Mouse (Mus musculus) kidney, postnatal 4 days (tissue): Measurements from ENCODE around the gene Peak1.
A peak's percentile ranks its signal among the peaks of the same experiment; 100 is the strongest.

Experiments used
- DNase-seq, 2 experiments: peaks; one replicate each; pipeline ENCODE4 v3.0.0; 2021; ENCODE audit warnings: mixed read lengths in 2 of 2

Peak1 gene

DNA sequence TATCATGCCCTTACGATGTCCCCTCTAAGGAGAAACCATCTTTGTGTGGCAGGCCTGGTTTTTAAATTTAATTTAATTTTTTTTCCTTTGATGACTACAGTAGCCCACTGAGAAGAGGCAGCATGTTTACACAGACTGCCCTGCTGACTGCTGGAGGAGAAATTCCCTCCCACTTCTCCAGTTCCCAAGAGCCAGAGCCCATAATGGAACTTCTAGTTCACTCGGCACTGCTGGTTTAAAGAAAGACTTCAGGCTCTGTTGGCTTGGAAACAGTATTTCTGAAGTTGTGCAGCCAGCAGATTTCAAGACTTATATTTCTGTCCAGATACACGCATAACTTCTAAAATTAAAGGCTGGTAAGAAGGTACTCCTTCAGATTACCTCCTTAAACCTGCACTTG lies 175.2 kb downstream of the Peak1 start:
- no peak for DNase-seq

DNA sequence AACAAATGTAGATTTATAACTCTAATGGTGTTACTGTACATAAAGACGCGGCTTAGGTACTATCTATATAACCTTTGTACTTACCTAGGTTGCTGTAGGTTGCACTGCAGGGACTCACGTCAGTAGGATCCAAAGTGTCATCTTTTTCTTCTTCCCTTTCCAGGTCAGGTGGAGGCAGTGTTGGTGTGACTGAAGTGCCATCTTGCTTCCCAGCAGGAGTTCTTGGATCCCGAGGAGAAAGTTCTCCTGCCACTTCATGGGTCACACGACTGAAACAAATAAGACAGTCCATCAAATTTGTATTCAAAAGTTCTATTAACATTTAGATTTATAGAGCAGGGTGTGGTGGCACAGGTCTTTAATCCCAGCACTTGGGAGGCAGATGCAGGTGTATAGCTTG lies 176.8 kb downstream of the Peak1 start:
- DNase-seq, result no peak

DNA sequence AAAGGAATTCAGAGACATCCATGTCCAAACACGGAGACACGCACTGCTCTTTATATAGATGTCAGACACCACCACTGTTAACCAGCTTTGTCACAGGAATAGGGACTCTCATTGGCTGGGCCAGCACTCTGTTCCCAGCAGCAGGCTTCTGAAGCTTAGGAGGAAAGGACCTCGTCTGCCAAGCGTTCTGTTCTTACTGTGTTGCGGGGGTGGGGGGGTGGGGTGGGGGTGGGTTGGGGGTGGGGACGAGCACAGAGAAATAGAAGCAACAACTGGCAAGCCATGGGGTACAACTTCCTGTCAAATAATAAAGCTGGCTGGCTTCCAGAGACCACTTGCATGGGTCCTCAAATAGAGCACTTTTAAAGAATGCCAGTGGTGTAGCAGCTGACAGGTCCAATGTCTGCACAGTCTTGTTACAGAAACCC lies 182.0 kb downstream of the Peak1 start:
- DNase-seq, result no peak

DNA sequence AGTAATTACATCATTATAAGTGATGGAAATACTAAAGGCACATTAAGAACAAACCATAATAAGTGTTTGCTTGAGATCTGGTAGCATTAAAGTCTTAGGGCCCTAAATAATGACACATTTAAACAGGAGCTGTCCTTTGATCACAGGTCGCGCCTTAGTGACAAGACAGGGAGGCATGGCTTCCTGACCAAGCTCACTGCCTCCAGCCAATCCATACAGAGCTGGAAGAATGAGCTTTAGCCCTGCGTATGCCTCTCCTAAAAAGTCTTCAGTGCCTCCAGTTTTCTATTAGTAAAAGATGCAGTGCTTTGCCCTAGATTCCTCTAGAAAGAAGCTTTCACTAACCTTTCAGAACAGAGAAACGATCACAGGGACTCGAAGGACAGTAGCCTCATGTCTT lies 182.6 kb downstream of the Peak1 start:
- DNase-seq, result no peak

DNA sequence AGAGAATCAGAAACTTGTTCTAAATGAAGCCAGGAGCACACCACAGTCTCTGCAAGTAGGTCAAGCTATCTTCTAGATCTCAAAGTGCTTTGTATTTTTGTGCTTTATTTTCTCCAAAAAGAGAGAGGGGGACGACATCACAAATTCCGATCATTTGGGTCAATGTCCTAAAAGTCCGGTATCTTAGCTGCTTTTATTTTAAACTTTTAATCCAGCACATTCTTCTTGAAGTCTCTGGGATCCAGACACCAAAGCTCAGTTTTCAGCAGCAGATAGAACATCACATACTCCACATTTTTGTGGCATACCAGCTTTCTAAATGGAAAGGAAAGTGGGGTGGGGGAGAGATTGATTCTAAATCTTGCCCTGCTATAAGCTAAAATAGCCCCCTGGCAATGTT lies 183.3 kb downstream of the Peak1 start:
- no peak for DNase-seq

DNA sequence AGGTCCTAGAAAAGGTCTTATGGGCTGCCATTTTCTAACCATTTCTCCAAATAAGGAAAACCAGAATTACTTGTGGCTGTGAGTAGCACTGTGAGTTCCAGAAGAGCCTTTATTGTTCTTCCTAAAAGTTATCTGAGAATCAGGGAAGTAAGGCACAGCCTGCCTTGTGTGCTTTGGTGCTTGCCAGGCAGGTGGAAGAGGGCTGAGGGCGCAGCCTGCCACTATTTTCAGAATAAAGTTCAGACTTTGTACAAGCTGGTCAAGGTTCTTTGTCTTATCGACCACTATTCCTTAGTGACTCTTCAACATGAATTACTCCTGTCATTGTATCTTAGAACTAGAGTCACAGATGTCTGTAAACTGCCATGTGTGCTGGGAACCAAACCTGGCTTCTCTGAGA lies 184.6 kb downstream of the Peak1 start:
- no peak for DNase-seq

DNA sequence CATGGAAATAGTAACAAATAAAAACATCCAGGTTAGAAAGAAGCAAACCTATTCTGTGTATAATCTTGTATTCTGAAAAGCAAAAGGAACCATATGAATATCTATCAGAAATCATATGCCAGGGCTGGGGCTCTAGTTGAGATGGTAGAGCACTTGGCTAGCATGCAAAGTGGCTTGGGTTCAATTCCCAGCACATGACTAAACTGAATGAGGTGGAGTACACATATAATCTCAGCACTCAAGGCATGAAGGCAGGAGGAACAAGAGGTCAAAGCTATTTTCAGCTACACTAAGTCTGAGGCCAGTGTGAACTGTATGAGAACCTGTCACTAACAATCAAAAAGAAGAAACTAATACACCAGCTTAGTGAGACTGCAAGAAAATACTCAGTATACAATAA lies 187.0 kb downstream of the Peak1 start:
- no peak for DNase-seq

DNA sequence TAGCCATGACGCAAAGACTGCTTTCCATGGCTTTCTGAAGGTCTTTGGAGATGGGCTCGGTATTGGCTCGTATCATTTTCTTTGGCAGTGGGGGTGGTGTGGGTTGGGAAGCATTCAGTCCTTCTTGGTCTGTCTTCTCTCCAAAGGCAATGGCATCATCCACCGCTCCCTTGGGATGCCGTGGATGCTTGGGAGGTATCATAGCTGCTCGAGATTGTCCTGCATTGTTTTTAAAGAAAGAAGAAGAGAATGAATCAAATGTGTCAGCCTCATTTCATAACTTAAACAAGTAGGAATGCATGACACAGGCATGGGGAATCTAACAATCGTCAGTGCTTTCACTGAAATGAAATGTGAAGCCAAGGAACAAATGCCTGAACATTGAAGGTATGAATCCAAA lies 190.2 kb downstream of the Peak1 start:
- no peak for DNase-seq

DNA sequence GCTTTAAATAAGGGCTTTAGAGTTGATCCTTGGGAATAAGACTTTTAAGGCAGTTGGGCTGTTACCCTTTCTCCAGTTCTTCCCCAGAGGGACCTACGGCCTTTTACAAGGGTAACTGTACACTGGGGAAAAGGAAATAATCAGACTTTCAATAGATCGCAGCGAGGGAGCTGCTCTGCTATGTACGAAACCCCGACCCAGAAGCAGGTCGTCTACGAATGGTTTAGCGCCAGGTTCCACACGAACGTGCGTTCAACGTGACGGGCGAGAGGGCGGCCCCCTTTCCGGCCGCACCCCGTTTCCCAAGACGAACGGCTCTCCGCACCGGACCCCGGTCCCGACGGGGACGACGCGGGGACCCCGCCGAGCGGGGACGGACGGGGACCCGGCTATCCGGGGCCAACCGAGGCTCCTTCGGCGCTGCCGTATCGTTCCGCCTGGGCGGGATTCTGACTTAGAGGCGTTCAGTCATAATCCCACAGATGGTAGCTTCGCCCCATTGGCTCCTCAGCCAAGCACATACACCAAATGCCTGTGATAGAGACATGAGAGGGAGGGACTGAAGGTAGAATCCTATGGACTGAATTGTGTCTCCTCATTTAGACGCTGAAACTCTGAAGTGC lies 194.3 kb downstream of the Peak1 start:
- DNase-seq, result peak; percentile 68 to 69

DNA sequence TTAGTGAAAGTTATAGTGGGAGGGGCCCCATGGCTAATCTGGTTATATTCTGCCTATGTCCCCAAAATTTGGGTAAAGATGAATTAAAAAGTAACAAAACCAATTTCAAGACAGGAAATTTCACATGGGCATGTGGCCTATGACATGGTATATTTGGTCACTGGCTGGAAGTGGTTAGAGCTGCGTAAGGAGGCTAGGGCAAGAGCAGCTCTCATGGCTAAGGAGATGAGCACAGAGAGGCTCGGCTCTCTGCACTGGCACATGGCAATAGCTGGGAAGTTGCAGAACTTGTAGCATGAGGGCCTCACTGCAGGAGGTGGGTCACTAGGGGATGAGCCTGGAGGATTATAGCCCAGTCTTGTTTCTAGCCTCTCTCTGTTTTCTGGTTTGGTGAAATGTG lies 199.0 kb downstream of the Peak1 start:
- DNase-seq, result no peak

DNA sequence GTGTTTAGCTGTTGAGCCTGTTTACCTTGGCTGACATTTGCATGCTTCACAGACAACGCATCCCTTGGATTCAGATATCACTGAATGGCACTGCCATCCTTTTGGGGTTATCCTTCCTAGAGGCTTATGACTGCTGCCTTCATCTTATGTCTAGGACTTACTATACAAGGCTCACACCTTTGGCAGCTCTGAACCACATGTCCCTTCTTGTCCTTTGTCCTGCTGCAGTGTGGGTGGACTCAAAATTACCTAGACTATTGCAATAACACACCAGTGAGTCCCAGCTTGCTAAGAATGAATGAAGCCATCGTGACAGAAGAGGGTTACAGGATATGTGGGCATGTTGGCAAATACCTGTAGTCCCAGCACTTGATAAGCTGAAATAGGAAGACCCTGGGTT lies 199.8 kb downstream of the Peak1 start:
- no peak for DNase-seq

DNA sequence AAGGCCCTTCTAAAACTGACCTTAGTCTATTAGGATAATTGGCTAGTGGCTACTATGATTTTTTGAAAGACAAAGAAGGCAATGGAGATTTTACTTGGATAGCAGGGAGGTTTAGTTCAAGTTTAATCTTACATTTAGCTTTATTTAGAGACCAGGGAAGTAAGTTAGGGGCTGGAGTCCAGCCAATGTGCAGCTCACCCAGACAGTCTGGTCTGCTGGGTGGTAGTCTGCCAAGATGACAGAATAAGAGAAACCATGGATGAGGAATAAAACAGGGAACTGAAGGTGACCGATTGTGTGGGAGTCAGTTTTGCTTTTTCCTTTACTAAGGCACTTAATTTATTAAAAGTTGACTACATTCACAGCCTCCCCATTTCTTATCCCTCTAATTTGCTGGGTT lies 200.5 kb downstream of the Peak1 start:
- no peak for DNase-seq

DNA sequence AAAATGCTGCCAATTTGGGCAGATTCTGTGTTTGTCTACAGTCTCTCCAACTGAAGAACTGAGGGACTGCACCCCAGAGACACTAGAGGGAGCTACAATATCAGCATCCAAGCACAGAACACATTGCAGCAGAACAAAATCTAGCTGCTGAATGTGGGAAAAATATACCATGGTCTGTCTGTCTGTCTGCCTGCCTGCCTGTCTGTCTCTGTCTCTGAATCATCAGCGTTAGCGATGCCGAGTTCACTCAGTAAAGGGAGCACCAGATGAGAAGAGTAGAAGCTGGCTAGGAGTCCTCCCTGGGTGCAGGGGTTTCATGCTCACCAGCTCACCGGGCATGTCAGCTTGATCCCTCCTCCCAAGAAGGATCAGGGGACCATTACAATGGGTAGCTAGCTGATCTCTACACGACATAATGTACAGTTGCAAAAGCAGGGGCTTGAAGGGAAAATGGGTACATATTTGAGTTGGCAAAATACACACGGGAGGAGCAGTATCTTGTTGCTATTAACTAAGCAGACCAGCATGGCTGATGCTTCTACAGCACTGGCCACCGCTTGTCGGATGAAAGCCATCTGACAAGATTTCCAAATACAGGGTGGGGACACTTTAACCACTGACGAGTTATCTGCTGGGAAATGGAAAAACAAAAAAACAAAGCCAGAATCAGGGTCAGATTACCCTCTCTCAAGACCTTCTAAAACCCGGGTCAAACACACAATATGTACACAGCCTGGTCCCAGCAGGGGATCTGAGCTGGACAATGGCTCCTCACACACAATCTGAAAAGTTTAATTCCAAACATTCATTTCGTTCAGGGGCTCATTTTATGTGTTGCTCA lies 204.2 kb downstream of the Peak1 start:
- DNase-seq, result peak; percentile 47 to 65

DNA sequence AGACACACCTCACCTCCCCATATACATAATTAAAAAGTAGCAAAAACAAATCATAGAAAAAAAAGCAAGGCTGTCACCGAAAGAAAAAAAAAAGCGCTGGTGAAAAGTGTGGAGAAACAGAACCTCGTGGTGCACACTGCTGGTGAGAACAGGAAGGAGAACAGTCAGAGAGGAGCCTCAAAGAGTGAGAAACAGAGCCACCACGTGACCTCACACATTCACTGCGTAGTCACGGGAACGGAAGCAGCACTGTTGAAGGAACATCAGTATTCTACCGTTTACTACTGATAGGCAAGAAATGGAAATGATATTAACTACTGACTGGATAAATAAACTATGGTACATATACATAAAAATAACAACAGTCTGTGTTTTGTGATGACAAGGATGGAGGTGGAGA lies 209.1 kb downstream of the Peak1 start:
- DNase-seq, result no peak

DNA sequence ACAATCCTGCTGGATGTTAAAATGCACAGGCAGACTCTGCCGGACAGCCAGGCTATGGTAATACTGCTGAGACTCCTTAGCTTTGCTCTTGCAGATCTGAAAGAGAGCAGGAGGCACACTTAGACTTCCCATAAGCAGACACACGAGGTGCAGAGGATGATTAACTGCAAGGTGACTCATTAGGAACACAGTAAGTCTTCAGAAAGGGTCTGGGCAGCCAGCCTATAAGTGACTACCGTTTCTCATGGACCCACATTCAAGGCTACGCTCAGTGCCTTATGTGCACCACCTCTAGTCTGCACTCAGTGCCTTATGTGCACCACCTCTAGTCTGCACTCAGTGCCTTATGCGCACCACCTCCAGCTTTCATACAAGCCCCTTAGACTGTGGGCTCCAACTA lies 210.4 kb downstream of the Peak1 start:
- no peak for DNase-seq

DNA sequence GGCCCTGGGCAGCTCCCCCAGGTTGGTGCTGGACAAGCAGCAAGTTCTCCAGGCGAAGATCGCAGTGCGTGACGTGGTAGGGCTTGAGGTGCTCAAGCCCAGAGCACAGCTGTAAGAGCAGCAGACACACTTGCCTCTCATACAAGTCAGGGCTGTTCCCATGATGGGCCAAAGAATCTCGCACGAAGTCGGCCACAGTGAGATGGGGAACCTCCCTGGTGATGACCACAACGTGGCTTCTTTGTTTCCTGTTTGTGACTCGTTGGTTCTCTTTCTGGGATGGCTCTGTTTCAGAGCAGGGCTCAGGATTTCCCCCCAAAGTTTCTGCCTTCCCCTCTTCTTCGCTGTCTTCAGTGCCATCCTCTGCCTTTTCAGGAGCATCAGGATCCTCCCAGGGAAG lies 210.8 kb downstream of the Peak1 start:
- no peak for DNase-seq

DNA sequence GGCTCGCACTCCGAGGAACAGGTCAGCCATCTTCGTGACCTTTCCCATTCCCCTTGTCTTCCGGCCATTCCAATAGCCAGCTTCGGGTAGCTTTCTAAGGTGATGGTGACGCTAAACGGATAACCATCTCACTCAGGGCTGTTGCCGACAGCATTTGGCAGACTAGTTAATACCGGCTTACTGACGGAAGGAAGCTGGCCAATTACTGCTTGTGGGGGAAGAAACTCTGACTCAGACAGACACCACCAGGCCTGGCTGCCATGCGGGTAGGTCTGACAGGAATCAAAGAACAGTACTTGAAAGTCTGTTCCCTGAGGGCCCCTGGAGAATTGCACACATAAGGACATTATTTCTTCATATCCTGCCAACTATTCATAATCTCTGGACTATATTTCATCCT lies 212.5 kb downstream of the Peak1 start:
- DNase-seq, result no peak

DNA sequence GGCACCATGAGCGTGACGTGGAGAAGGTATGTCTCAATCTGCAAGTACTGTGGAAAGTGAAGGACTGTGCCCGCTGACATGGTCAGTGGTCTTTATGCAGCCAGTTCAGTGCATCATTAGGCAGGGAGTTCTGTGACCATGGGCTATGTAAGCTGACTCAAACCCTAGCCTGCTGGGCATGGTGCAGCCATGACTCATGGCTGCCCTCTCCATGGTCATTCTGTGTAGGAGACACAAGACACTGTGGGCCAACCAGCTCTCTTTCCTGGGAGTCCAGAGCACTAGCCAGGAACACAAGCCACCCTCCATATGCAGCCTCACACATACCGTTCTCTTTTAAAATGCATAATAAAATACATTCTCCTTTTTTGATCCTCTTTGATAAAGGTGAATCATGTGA lies 213.6 kb downstream of the Peak1 start:
- DNase-seq, result no peak

DNA sequence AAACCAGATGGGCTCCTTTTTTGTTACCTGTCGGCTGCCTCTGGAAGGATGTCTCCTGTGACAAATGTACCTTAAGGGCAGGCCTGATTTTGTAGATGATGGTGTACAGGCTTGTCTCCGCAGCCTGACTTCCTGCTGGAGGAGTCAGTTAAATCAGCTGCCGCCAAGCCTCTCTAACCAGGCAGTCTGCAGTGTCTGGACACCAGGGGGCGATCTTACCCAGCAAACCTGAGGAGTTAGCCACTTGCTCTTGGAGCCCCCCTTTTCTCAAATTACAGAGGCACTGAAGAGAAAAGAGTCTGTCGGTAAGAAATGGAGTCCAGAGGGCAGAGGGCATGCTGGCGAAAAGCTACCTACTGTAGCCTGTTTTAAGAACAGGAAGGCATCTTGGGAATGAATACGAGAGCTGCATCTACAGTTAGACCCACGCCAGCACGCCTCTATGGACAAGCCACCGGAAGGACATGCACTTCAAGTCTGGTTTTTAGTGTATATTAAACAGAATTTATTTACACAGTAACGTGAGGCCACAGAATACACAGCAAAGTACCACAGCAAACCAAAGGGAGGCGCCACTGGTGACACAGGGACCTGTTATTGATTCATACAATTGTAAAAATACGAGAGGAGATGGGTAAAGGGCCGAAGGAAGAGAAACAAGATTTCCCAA lies 217.1 kb downstream of the Peak1 start:
- DNase-seq, result peak; percentile 94 to 95

DNA sequence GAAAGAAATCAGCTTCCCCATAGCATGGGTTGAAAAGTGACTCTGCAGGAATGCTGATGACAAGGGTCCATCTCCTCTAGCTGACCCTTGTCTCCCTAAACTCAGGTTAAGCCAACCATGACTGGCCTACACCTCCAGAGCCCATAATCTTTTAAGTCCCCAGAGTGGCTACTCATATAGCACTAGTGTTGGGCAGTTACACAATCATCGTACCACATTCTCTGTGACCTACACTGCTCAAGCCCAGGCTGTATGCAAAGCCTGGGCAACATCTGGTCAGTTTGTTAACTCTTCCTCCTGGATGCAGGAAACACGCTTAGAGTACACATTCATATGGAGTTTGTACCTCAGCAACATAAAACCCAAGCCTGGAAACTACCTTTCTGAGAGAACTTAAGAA lies 217.7 kb downstream of the Peak1 start:
- no peak for DNase-seq

DNA sequence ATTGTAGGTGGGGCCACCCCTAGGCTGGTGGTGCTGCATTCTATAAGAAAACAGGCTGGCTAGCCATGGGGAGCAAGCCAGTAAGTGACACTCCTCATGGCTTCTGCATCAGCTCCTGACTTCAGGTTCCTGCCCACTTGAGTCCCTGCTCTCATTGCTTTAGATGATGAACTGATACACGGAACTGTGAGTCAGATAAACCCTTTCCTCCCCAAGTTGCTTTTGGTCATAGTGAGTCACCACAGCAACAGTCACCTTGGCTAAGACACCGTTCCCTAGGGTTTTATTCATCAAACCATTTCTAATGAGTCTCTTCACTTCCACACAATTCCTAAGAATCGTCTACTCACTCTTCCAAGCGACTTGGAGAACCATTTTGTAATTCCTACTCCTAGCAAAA lies 220.9 kb downstream of the Peak1 start:
- DNase-seq, result no peak

DNA sequence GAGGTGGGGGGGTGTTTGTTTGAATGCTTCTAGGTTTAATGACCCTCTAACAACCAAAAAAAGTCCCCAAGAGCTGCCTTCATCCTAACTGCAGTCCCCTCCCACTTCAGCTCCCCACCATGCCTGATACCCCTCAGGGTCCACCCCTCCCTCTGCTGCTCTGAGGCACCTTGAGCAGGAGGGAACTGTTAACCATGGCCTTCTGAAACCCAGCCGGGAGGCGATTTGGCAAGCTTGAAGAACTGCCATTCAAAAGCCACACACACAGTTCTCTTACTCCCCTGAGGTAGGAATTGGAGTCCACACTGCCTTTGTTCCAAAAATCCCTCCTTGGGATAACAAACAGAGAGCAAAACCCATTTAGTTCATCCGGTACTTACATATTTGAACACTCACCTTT lies 222.7 kb downstream of the Peak1 start:
- no peak for DNase-seq

DNA sequence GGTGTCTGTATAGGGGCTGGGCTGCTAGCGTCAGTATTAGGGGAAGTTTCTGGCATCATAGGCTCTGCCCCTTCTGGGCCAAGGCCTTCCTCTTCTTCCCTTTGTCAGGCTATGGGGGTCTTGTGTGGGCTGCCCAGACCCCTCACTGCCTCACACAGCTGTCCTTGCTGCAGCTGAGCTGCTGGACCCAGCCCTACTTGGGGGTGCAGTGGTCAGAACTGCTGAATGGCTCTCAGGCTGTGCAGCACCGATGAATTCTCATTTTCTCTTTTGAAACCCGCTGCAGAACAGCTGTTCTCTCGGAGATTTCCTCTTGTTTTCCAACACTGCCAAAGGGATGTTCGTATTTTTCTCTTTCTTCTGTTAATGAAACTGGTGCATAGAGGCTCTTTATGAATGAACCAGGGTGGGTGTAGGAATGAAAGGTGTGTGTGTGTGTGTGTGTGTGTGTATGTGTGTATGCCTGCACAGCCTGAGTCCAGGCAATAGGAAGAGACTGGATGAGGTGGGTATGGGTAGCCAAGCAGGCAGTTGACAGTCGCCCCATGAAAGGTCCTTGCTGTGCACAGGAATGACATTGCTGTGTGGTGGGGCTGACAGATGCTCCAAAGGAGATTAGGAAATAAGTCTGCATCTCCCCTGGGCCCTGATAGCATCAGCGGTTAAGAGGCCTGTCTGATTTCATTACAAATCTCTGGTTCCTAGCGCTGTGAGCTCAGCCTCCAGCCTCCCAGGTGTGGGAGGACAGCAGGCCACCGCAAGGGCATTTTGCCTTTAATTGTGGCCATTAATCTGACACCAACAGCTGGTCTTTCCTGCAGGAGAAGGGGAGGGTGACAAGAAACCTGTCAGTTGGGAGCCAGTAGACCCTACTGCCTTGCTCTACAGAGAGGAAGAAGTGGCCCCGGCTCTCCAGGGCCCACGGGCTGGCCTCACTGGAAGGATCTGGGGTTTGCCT lies 226.1 kb downstream of the Peak1 start:
- peak; percentile 27 to 39 for DNase-seq
